Mouse (Mus musculus) heart, embryonic 15.5 days (tissue): ENCODE measurements around the gene Dph7. TPM values are rescaled to one million over a fixed set of nuclear protein-coding genes. Genes with fewer than 3 reads are reported as not detected.

Experiments
- microRNA-seq: library from miRNA; unstranded; fragments of <30 nt; microRNA quantifications from one replicate; pipeline ENCODE4, GENCODE M21; 2016
- polyA plus RNA-seq: library from polyadenylated mRNA; unstranded; fragments of >200 nt; fragmentation: Nextera tagmentation; extraction: Ambion mirVana; gene quantifications from 2 replicates; pipeline ENCODE4 v1.2.1, GENCODE M21; 2015

Gene Dph7
- polyA plus RNA-seq, 1 experiment from 2014 or later, result 15.6 TPM

Small RNA genes lying within 50 kb of the gene (microRNA-seq; reads per million reads assigned to microRNA genes)
- not detected for gene Gm22875

Other genes starting within 250 kb of the Dph7 start
- 0.11 and 0.60 TPM in 2 replicates for gene Cacna1b, start 199.2 kb upstream of the Dph7 start, polyA plus RNA-seq
- 43.1 and 54.5 TPM in 2 replicates for gene Ehmt1, start 42.8 kb upstream of the Dph7 start, polyA plus RNA-seq
- 17.6 and 26.3 TPM in 2 replicates for gene Arrdc1, start 27.1 kb upstream of the Dph7 start, polyA plus RNA-seq
- 8.4 and 10.8 TPM in 2 replicates for gene Zmynd19, start 12.6 kb upstream of the Dph7 start, polyA plus RNA-seq
- 114 and 130 TPM in 2 replicates for gene Mrpl41, start 12.7 kb downstream of the Dph7 start, polyA plus RNA-seq
- gene Pnpla7, start 13.6 kb downstream of the Dph7 start, polyA plus RNA-seq, result 10.3 and 11.3 TPM in 2 replicates
- gene Nsmf, start 92.0 kb downstream of the Dph7 start, polyA plus RNA-seq, result 55.9 and 68.2 TPM in 2 replicates
- gene Entpd8, start 117.9 kb downstream of the Dph7 start, polyA plus RNA-seq, result not detected in 2 replicates
- gene Noxa1, start 132.7 kb downstream of the Dph7 start, polyA plus RNA-seq, result 0.15 and 0.16 TPM in 2 replicates
- 17.3 and 19.0 TPM in 2 replicates for gene Nrarp, start 218.4 kb downstream of the Dph7 start, polyA plus RNA-seq
- gene Tor4a, start 234.5 kb downstream of the Dph7 start, polyA plus RNA-seq, result 5.8 and 10.3 TPM in 2 replicates
- 62.7 and 79.5 TPM in 2 replicates for gene Nelfb, start 249.1 kb downstream of the Dph7 start, polyA plus RNA-seq